Mouse (Mus musculus): Measurements from ENCODE around the gene Rln3. TPM values are rescaled to one million over a fixed set of nuclear protein-coding genes. Genes with fewer than 3 reads are reported as not detected.

The Rln3 gene
- polyA plus RNA-seq (2015; fragmentation: Nextera tagmentation; extraction: Ambion mirVana) = 0.48 and 1.3 TPM in 2 replicates

- Histone ChIP-seq H3K27me3 (replicated peaks) (peaks cover 52% of the 10 kb centered on the region), H3K4me1 (peaks cover 14% of the 10 kb centered on the region), H3K9ac (no peak within 1 kb of the TSS), H3K4me3 (no peak within 1 kb of the TSS), H3K27ac (no peak within 1 kb of the TSS), H3K4me2 (peak within 1 kb of the TSS; percentile 30; the same call in 1 of the 2 replicates), H3K9me3 (no peaks in the 10 kb centered on the region), H3K36me3 (replicated peaks) (no peaks in the 10 kb centered on the region)
- ATAC-seq (replicated peaks) = no peak
- WGBS = 6% methylated on average over 9 of the region's 9 CpGs
These were observed at the start of gene Rln3 for GRCm38 (mm10) chr8:84044900-84045299. Rln3 (minus strand) TSS chr8:84045000.

- Histone ChIP-seq H3K27ac (no peak overlapping the region), H3K36me3 (replicated peaks) (peaks cover 62% of the 10 kb centered on the region), H3K9me3 (no peaks in the 10 kb centered on the region), H3K4me1 (no peaks in the 10 kb centered on the region), H3K27me3 (replicated peaks) (no peaks in the 10 kb centered on the region), H3K4me2 (no peak overlapping the region), H3K9ac (no peak overlapping the region), H3K4me3 (no peak overlapping the region)
- ATAC-seq (replicated peaks) = no peak
- WGBS = 93% methylated on average over 8 of the region's 8 CpGs
These were observed 45.8 kb upstream of the Rln3 start for GRCm38 (mm10) chr8:84090585-84090984.

- no peak for ATAC-seq (replicated peaks)
- Histone ChIP-seq H3K9me3 (no peaks in the 10 kb centered on the region), H3K27ac (no peak overlapping the region), H3K4me3 (no peak overlapping the region), H3K4me2 (no peak overlapping the region), H3K9ac (no peak overlapping the region), H3K36me3 (replicated peaks) (peaks cover 56% of the 10 kb centered on the region), H3K27me3 (replicated peaks) (no peaks in the 10 kb centered on the region), H3K4me1 (no peaks in the 10 kb centered on the region; the same call in 1 of the 2 replicates)
- WGBS = 87% methylated on average over 9 of the region's 9 CpGs
These were observed 44.5 kb upstream of the Rln3 start for GRCm38 (mm10) chr8:84089277-84089676.

- Histone ChIP-seq H3K9ac (no peak overlapping the region), H3K4me1 (no peaks in the 10 kb centered on the region; the same call in 1 of the 2 replicates), H3K27ac (no peak overlapping the region), H3K4me2 (no peak overlapping the region), H3K36me3 (replicated peaks) (peaks cover 54% of the 10 kb centered on the region), H3K27me3 (replicated peaks) (no peaks in the 10 kb centered on the region), H3K9me3 (no peaks in the 10 kb centered on the region), H3K4me3 (no peak overlapping the region)
- 94% methylated on average over 14 of the region's 14 CpGs for WGBS
- no peak for ATAC-seq (replicated peaks)
These were observed 43.0 kb upstream of the Rln3 start for GRCm38 (mm10) chr8:84087821-84088220.

GRCm38 (mm10) chr8:84087156-84087555 lies 42.4 kb upstream of the Rln3 start:
- H3K9me3 ChIP-seq = no peaks in the 10 kb centered on the region
- no peak overlapping the region for H3K27ac ChIP-seq
- no peak for ATAC-seq (replicated peaks)
- H3K4me1 ChIP-seq = no peaks in the 10 kb centered on the region; the same call in 1 of the 2 replicates
- no peak overlapping the region for H3K4me3 ChIP-seq
- WGBS = 94% methylated on average over 7 of the region's 7 CpGs
- H3K36me3 ChIP-seq (replicated peaks) = peaks cover 54% of the 10 kb centered on the region
- H3K9ac ChIP-seq = no peak overlapping the region
- no peak overlapping the region for H3K4me2 ChIP-seq
- no peaks in the 10 kb centered on the region for H3K27me3 ChIP-seq (replicated peaks)

GRCm38 (mm10) chr8:84084341-84085115 lies 39.7 kb upstream of the Rln3 start:
- Histone ChIP-seq H3K27me3 (replicated peaks) (no peaks in the 10 kb centered on the region), H3K4me3 (no peak overlapping the region), H3K4me2 (no peak overlapping the region), H3K9ac (no peak overlapping the region), H3K4me1 (no peaks in the 10 kb centered on the region; the same call in 1 of the 2 replicates), H3K27ac (no peak overlapping the region), H3K9me3 (no peaks in the 10 kb centered on the region), H3K36me3 (replicated peaks) (peaks cover 54% of the 10 kb centered on the region)
- 30% methylated on average over 42 of the region's 42 CpGs for WGBS
- ATAC-seq (replicated peaks) = no peak

- ATAC-seq (replicated peaks) = peak; percentile 46; the same call in 1 of the 2 replicates
- no peaks in the 10 kb centered on the region for H3K27me3 ChIP-seq (replicated peaks)
- H3K27ac ChIP-seq = no peak overlapping the region
- no peak overlapping the region for H3K9ac ChIP-seq
- WGBS = 18% methylated on average over 8 of the region's 8 CpGs
- no peaks in the 10 kb centered on the region for H3K9me3 ChIP-seq
- no peak overlapping the region for H3K4me2 ChIP-seq
- peaks cover 55% of the 10 kb centered on the region for H3K36me3 ChIP-seq (replicated peaks)
- H3K4me3 ChIP-seq = no peak overlapping the region
- H3K4me1 ChIP-seq = no peaks in the 10 kb centered on the region; the same call in 1 of the 2 replicates
These were observed 39.0 kb upstream of the Rln3 start for GRCm38 (mm10) chr8:84083829-84084241.

- no peak overlapping the region for H3K27ac ChIP-seq
- no peak overlapping the region for H3K9ac ChIP-seq
- peaks cover under 1% of the 10 kb centered on the region for H3K4me1 ChIP-seq
- H3K9me3 ChIP-seq = no peaks in the 10 kb centered on the region
- no peak overlapping the region for H3K4me3 ChIP-seq
- no peaks in the 10 kb centered on the region for H3K27me3 ChIP-seq (replicated peaks)
- no peak overlapping the region for H3K4me2 ChIP-seq
- H3K36me3 ChIP-seq (replicated peaks) = peaks cover 49% of the 10 kb centered on the region
- no peak for ATAC-seq (replicated peaks)
- WGBS = 86% methylated on average over 5 of the region's 5 CpGs
These were observed 34.4 kb upstream of the Rln3 start for GRCm38 (mm10) chr8:84079206-84079605.

GRCm38 (mm10) chr8:84076849-84077248 lies 32.0 kb upstream of the Rln3 start:
- peaks cover 36% of the 10 kb centered on the region for H3K36me3 ChIP-seq (replicated peaks)
- ATAC-seq (replicated peaks) = no peak
- no peak overlapping the region for H3K4me2 ChIP-seq
- no peak overlapping the region for H3K4me3 ChIP-seq
- no peak overlapping the region for H3K9ac ChIP-seq
- no peaks in the 10 kb centered on the region for H3K9me3 ChIP-seq
- H3K4me1 ChIP-seq = peaks cover 24% of the 10 kb centered on the region
- no peak overlapping the region for H3K27ac ChIP-seq
- no peaks in the 10 kb centered on the region for H3K27me3 ChIP-seq (replicated peaks)
- 85% methylated on average over 3 of the region's 3 CpGs for WGBS

GRCm38 (mm10) chr8:84076412-84076811 lies 31.6 kb upstream of the Rln3 start:
- Histone ChIP-seq H3K4me1 (peaks cover 28% of the 10 kb centered on the region), H3K36me3 (replicated peaks) (peaks cover 35% of the 10 kb centered on the region), H3K9ac (no peak overlapping the region), H3K27ac (no peak overlapping the region), H3K4me3 (no peak overlapping the region), H3K9me3 (no peaks in the 10 kb centered on the region), H3K27me3 (replicated peaks) (no peaks in the 10 kb centered on the region), H3K4me2 (no peak overlapping the region)
- 91% methylated on average over 1 of the region's 1 CpGs for WGBS
- no peak for ATAC-seq (replicated peaks)

GRCm38 (mm10) chr8:84073230-84073976 lies 28.6 kb upstream of the Rln3 start:
- H3K36me3 ChIP-seq (replicated peaks) = peaks cover 13% of the 10 kb centered on the region; the same call in 1 of the 2 replicates
- H3K4me1 ChIP-seq = peaks cover 57% of the 10 kb centered on the region
- 36% methylated on average over 10 of the region's 10 CpGs for WGBS
- no peaks in the 10 kb centered on the region for H3K27me3 ChIP-seq (replicated peaks)
- H3K9ac ChIP-seq = no peak overlapping the region
- peak overlapping the region; percentile 19 for H3K4me2 ChIP-seq
- peak overlapping the region; percentile 73 for H3K27ac ChIP-seq
- no peaks in the 10 kb centered on the region for H3K9me3 ChIP-seq
- ATAC-seq (replicated peaks) = peak; percentile 32; the same call in 1 of the 2 replicates
- H3K4me3 ChIP-seq = no peak overlapping the region

GRCm38 (mm10) chr8:84072321-84072720 lies 27.5 kb upstream of the Rln3 start:
- H3K27me3 ChIP-seq (replicated peaks) = no peaks in the 10 kb centered on the region
- no peak overlapping the region for H3K4me3 ChIP-seq
- ATAC-seq (replicated peaks) = no peak
- peaks cover 13% of the 10 kb centered on the region; the same call in 1 of the 2 replicates for H3K36me3 ChIP-seq (replicated peaks)
- WGBS = 85% methylated on average over 10 of the region's 10 CpGs
- peaks cover 67% of the 10 kb centered on the region for H3K4me1 ChIP-seq
- H3K4me2 ChIP-seq = no peak overlapping the region
- 0 out of 2 replicates have a peak overlapping the region, but pooled peaks have one; percentile 73 for H3K27ac ChIP-seq
- H3K9ac ChIP-seq = no peak overlapping the region
- H3K9me3 ChIP-seq = no peaks in the 10 kb centered on the region
